Mouse (Mus musculus) hindbrain, embryonic 13.5 days (tissue): Measurements from ENCODE around the gene Mageb18. TPM values are rescaled to one million over a fixed set of nuclear protein-coding genes. Genes with fewer than 3 reads are reported as not detected.

Source experiments
- ATAC-seq: fragments of 200-750 bp; cut with Nextera tagmentation; 2 replicates; pipeline ENCODE4 v1.8.0; 2017; ENCODE audit warnings: moderate TSS enrichment; ENCODE audit not compliant: low FRiP score
- H3K27ac ChIP-seq: fragments of 300-500 bp; sonication (generic); 2 replicates; pipeline ENCODE4 v1.5.1; 2015; ENCODE audit warnings: inconsistent platforms, mild to moderate bottlenecking, moderate library complexity
- H3K27me3 ChIP-seq: fragments of 300-500 bp; sonication (generic); 2 replicates; pipeline ENCODE4 v1.6.1; 2015; ENCODE audit warnings: mild to moderate bottlenecking, inconsistent platforms
- H3K36me3 ChIP-seq: fragments of 300-500 bp; sonication (generic); 2 replicates; pipeline ENCODE4 v1.6.1; 2015; ENCODE audit warnings: mild to moderate bottlenecking, inconsistent platforms
- H3K4me1 ChIP-seq: fragments of 300-500 bp; sonication (generic); replicated peaks from 2 replicates; pipeline ENCODE4 v1.6.1; 2015; ENCODE audit warnings: inconsistent platforms
- H3K4me2 ChIP-seq: fragments of 300-500 bp; sonication (generic); 2 replicates; pipeline ENCODE4 v1.6.1; 2015; ENCODE audit warnings: inconsistent platforms, mild to moderate bottlenecking, moderate library complexity
- H3K4me3 ChIP-seq: fragments of 300-500 bp; sonication (generic); 2 replicates; pipeline ENCODE4 v1.5.1; 2015; ENCODE audit warnings: mild to moderate bottlenecking, inconsistent platforms
- H3K9ac ChIP-seq: fragments of 300-500 bp; sonication (generic); 2 replicates; pipeline ENCODE4 v1.6.1; 2015; ENCODE audit warnings: mild to moderate bottlenecking, inconsistent platforms
- H3K9me3 ChIP-seq: fragments of 300-500 bp; sonication (generic); 2 replicates; pipeline ENCODE4 v1.6.1; 2016; ENCODE audit warnings: inconsistent platforms
- WGBS: fragments of 180-500 bp; shearing (Covaris S2); methylation state at CpG from one replicate; pipeline ENCODE4 v1.1.7; 2015; 5-methylcytosine and 5-hydroxymethylcytosine counted together
- polyA plus RNA-seq: library from polyadenylated mRNA; unstranded; fragments of >200 nt; fragmentation: Nextera tagmentation; extraction: Ambion mirVana; gene quantifications from 2 replicates; pipeline ENCODE4 v1.2.1, GENCODE M21; 2015

Gene Mageb18
- polyA plus RNA-seq, 1 experiment from 2014 or later = 0.08 TPM

DNA sequence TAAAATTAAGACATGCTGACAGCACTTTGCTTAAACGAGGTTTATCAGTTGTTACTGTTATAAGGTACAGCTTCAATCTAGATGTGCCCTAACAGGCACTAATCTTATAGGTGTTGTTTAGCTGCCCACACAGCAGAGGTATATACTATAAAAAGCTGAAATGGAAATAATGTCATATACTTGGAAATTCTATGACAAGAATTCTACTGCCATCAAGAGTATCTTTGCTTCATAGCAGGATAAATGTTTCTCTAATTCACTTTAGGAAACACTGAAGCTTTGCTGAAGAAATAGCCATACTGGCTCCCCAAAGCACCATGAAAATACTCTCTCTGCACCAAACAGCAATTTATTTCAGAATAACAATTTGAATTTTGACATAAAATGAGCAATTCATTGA is 265.9 kb downstream of the Mageb18 start:
- Histone ChIP-seq H3K4me2 (no peak overlapping the region), H3K9me3 (no peaks in the 10 kb centered on the region), H3K27me3 (no peaks in the 10 kb centered on the region), H3K9ac (no peak overlapping the region), H3K27ac (no peak overlapping the region), H3K4me1 (no peaks in the 10 kb centered on the region), H3K36me3 (no peaks in the 10 kb centered on the region), H3K4me3 (no peak overlapping the region)
- WGBS = 77% methylated on average over 1 of the region's 1 CpGs
- no peak for ATAC-seq

GRCm38 (mm10) chrX:92323599-92323998 is 275.8 kb downstream of the Mageb18 start:
- no peak overlapping the region for H3K4me2 ChIP-seq
- 33% methylated on average over 1 of the region's 1 CpGs for whole genome bisulfite sequencing
- H3K27ac ChIP-seq = no peak overlapping the region
- no peaks in the 10 kb centered on the region for H3K36me3 ChIP-seq
- H3K4me3 ChIP-seq = no peak overlapping the region
- ATAC-seq = no peak
- no peaks in the 10 kb centered on the region for H3K4me1 ChIP-seq
- H3K9me3 ChIP-seq = no peaks in the 10 kb centered on the region
- H3K27me3 ChIP-seq = no peaks in the 10 kb centered on the region
- no peak overlapping the region for H3K9ac ChIP-seq

DNA sequence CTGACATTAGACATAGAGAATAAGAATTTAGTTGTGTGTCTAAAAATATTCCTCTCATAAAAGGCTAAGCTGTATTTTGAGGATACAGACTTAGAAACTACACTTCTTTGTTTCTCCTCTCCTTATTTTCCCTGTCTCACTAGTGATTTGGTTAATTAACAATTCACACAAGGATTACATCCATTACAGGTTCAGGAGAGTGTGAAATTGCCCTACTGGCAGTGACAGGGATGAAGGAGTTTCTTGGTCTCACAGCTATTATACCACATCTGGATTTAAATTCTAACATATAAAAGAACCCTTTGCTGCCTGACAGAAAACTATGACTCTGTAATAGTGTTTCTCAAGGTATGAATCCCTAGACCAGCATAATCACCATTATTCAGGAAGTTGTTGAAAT is 318.8 kb downstream of the Mageb18 start:
- Histone ChIP-seq H3K27ac (no peak overlapping the region), H3K4me1 (no peaks in the 10 kb centered on the region), H3K9me3 (no peaks in the 10 kb centered on the region), H3K27me3 (no peaks in the 10 kb centered on the region), H3K36me3 (no peaks in the 10 kb centered on the region), H3K4me3 (no peak overlapping the region), H3K9ac (no peak overlapping the region), H3K4me2 (no peak overlapping the region)
- no peak for ATAC-seq

Other genes with a start within 250 kb of the Mageb18 start
- gene Gm5941, start 109.6 kb downstream of the Mageb18 start, polyA plus RNA-seq = not detected in 2 replicates